Mouse (Mus musculus) midbrain, embryonic 11.5 days (tissue): Measurements from ENCODE around the gene Rab3b. TPM values are rescaled to one million over a fixed set of nuclear protein-coding genes. Genes with fewer than 3 reads are reported as not detected.

Experiments used
- ATAC-seq: fragments of 200-750 bp; cut with Nextera tagmentation; 2 replicates; pipeline ENCODE4 v1.8.0; 2017; ENCODE audit warnings: moderate TSS enrichment, moderate library complexity; ENCODE audit not compliant: low FRiP score
- DNase-seq: peaks from one replicate; pipeline ENCODE4 v3.0.0; 2015; ENCODE audit warnings: low spot score; ENCODE audit errors: missing footprints
- H3K27ac ChIP-seq: fragments of 300-500 bp; sonication (generic); 2 replicates; pipeline ENCODE4 v1.5.1; 2014; ENCODE audit warnings: low read depth, low read length
- H3K27me3 ChIP-seq: fragments of 300-500 bp; sonication (generic); 2 replicates; pipeline ENCODE4 v1.6.1; 2014; ENCODE audit warnings: mild to moderate bottlenecking, low read length, moderate library complexity, mixed read lengths; ENCODE audit not compliant: control insufficient read depth, insufficient read depth
- H3K36me3 ChIP-seq: fragments of 300-500 bp; sonication (generic); 2 replicates; pipeline ENCODE4 v1.6.1; 2014; ENCODE audit warnings: mild to moderate bottlenecking, low read length, moderate library complexity, mixed read lengths; ENCODE audit not compliant: control insufficient read depth, insufficient read depth
- H3K4me1 ChIP-seq: fragments of 300-500 bp; sonication (generic); 2 replicates; pipeline ENCODE4 v1.6.1; 2014; ENCODE audit warnings: low read length; ENCODE audit not compliant: control insufficient read depth, insufficient read depth
- H3K4me2 ChIP-seq: fragments of 300-500 bp; sonication (generic); 2 replicates; pipeline ENCODE4 v1.6.1; 2014; ENCODE audit warnings: mild to moderate bottlenecking, moderate library complexity
- H3K4me3 ChIP-seq: fragments of 300-500 bp; sonication (generic); 2 replicates; pipeline ENCODE4 v1.5.1; 2014; ENCODE audit warnings: low read depth, low read length
- H3K9ac ChIP-seq: fragments of 300-500 bp; sonication (generic); 2 replicates; pipeline ENCODE4 v1.6.1; 2014; ENCODE audit warnings: low read length
- H3K9me3 ChIP-seq: fragments of 300-500 bp; sonication (generic); 2 replicates; pipeline ENCODE4 v1.6.1; 2016; ENCODE audit warnings: low read length; ENCODE audit not compliant: control insufficient read depth
- WGBS: fragments of 180-500 bp; shearing (Covaris S2); extraction: QIAGEN DNeasy Blood & Tissue Kit; methylation state at CpG from one replicate; pipeline ENCODE4 v1.1.7; 2014; 5-methylcytosine and 5-hydroxymethylcytosine counted together
- polyA plus RNA-seq: library from polyadenylated mRNA; unstranded; fragments of >200 nt; fragmentation: Nextera tagmentation; extraction: Ambion mirVana; gene quantifications from 2 replicates; pipeline ENCODE4 v1.2.1, GENCODE M21; 2014

Gene Rab3b
- polyA plus RNA-seq, 1 experiment from 2014 or later: 29.5 TPM

DNA sequence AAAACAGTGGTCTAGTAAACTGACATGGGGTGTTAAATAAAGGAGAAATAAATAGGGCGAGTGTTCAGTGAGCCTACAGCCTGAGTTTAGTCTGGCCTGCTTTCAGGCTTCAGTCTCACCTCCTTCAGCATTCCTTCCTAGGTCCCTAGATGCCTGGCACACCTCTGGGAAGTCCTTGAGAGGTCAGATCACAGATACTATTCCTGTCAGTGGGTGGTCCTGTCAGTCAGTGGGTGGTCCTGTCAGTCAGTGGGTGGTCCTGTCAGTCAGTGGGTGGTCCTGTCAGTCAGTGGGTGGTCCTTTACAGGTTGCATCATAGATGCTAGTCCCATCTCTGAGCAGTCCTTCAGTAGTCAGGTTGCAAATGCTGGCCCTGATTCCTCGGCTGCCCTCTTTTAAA lies 110.6 kb downstream of the Rab3b start:
- Histone ChIP-seq H3K27ac (no peak overlapping the region), H3K9me3 (no peaks in the 10 kb centered on the region), H3K4me1 (no peaks in the 10 kb centered on the region), H3K27me3 (no peaks in the 10 kb centered on the region), H3K36me3 (no peaks in the 10 kb centered on the region), H3K9ac (no peak overlapping the region), H3K4me3 (no peak overlapping the region), H3K4me2 (no peak overlapping the region)
- DNase-seq (no peak), ATAC-seq (no peak)
- WGBS: 72% methylated on average over 2 of the region's 2 CpGs

DNA sequence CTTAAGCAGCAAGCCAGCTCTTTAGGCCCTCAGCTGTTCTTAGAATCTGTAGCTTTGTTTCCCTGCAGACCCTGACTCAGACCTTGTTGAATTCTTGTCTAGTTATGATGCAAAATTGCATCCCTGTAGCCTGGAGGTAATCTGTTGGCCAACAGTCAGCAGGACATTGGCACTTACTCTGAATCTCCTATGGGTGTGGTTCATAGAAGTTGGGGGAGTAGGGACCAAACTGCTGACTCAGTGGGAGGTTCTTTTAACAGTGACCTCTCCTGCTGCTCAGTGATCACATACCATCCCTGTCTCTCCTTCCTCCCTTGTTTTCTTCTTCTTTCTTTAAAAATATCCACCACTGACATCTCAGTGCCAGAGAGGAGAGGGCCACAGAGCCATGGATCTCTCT lies 111.2 kb downstream of the Rab3b start:
- Histone ChIP-seq H3K36me3 (no peaks in the 10 kb centered on the region), H3K4me2 (no peak overlapping the region), H3K9ac (no peak overlapping the region), H3K9me3 (no peaks in the 10 kb centered on the region), H3K4me3 (no peak overlapping the region), H3K27ac (no peak overlapping the region), H3K27me3 (no peaks in the 10 kb centered on the region), H3K4me1 (no peaks in the 10 kb centered on the region)
- DNase-seq (no peak), ATAC-seq (no peak)

DNA sequence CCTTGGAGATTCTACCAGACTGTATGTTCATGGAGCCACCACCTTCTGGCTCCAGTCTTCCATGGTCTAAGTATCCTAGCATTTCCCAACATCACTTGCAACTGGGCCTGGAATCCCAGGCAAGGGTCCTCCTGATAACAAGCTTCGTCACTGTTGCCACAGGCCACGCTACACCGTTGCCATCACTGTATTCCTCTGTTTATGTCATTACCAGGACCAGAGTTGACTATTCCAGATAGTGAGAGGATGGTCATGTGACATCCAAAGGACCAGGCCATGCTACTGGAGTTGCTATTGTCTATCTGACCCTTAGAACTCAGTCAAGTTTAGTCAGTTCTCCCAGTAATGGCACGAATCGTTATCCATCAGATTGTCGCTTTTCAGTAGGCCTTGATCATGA lies 111.7 kb downstream of the Rab3b start:
- Histone ChIP-seq H3K27me3 (no peaks in the 10 kb centered on the region), H3K4me3 (no peak overlapping the region), H3K27ac (no peak overlapping the region), H3K9ac (no peak overlapping the region), H3K36me3 (no peaks in the 10 kb centered on the region), H3K4me2 (no peak overlapping the region), H3K9me3 (no peaks in the 10 kb centered on the region), H3K4me1 (no peaks in the 10 kb centered on the region)
- DNase-seq: no peak
- WGBS: 88% methylated on average over 6 of the region's 6 CpGs
- ATAC-seq: no peak

DNA sequence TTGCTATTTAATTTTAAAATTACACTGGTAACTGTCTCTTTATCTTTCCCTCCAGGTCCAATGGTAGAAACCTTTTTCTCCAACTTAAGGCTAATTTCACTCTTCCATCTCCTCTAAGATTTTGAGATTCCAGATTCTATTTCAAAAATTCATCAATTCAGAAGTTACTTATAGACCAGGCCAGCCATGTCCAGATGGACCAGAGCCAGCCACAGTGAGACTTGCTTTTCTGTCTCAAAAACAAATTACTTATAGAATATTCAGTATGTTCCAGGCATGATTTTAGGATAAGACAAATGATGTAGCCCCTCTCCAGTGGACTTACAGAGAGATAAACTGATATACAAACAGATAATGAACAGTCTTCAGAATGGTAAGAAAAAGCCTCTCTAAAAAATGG lies 112.9 kb downstream of the Rab3b start:
- Histone ChIP-seq H3K4me3 (no peak overlapping the region), H3K9me3 (no peaks in the 10 kb centered on the region), H3K4me2 (no peak overlapping the region), H3K27ac (no peak overlapping the region), H3K27me3 (no peaks in the 10 kb centered on the region), H3K4me1 (no peaks in the 10 kb centered on the region), H3K9ac (no peak overlapping the region), H3K36me3 (no peaks in the 10 kb centered on the region)
- DNase-seq: no peak
- no peak for ATAC-seq

Other genes with a start within 250 kb of the Rab3b start
- gene 3110021N24Rik, start 159.4 kb upstream of the Rab3b start, polyA plus RNA-seq: 0.45 and 0.51 TPM in 2 replicates
- gene Zfyve9, start 98.3 kb upstream of the Rab3b start, polyA plus RNA-seq: 3.6 and 3.9 TPM in 2 replicates
- gene Btf3l4, start 45.4 kb upstream of the Rab3b start, polyA plus RNA-seq: 284 and 311 TPM in 2 replicates
- gene Txndc12, start 44.5 kb upstream of the Rab3b start, polyA plus RNA-seq: 112 and 113 TPM in 2 replicates
- gene Kti12, start 31.3 kb upstream of the Rab3b start, polyA plus RNA-seq: 44.0 and 49.9 TPM in 2 replicates
- gene A730015C16Rik, start 30.4 kb upstream of the Rab3b start, polyA plus RNA-seq: 1.2 TPM in 2 replicates
- gene Nrd1, start 121.6 kb downstream of the Rab3b start, polyA plus RNA-seq: 65.6 and 70.8 TPM in 2 replicates